Mouse (Mus musculus) cerebellum, adult 8-10 months (tissue): ENCODE data around the gene Abhd12.

Source experiments
- DNase-seq: peaks from one replicate; pipeline ENCODE4 v3.0.0; 2022

Abhd12 gene

GRCm38 (mm10) chr2:150847436-150847995, 57.0 kb downstream of the Abhd12 start:
- DNase-seq: no peak

- DNase-seq: no peak
These were observed 59.7 kb downstream of the Abhd12 start for GRCm38 (mm10) chr2:150844798-150845197.

DNA sequence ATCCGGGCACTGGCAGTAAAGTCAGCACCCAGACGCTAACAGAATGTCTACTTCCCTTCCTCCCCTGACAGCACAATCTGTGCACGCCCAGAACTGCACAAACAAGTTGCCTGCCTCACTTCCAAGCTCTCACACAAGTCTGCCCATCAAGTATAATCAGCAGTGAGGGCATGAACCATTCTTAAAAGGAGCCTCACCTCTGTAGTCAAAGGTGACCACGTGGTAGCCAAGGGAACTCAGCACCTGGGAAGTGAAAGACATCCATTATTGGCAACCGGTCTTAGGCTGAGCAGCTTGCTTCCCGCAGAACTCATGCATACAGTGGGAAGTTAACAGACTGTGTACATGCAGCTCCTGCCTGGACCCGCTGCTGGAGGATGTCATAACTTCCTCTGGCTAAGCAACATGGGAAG, 62.5 kb downstream of the Abhd12 start:
- no peak for DNase-seq

DNA sequence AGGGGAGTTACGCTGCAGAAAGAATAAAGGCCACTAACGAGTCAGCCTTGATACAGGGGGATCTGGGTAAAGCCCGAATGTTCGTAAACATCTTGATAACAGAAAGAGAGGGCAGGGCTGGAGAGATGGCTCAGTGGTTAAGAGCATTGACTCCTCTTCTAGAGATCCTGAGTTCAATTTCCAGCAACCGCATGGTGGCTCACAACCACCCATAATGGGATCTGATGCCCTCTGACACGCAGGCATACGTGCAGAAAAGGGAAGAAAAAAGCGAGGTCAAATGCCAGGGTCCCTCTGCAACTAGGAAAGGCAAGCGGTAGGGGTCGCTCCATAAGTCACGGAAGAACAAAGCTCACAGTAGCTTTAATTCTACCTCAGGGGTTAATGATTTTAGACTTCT, 63.4 kb downstream of the Abhd12 start:
- no peak for DNase-seq

- no peak for DNase-seq
These were observed 64.7 kb downstream of the Abhd12 start for GRCm38 (mm10) chr2:150839686-150840471.

DNA sequence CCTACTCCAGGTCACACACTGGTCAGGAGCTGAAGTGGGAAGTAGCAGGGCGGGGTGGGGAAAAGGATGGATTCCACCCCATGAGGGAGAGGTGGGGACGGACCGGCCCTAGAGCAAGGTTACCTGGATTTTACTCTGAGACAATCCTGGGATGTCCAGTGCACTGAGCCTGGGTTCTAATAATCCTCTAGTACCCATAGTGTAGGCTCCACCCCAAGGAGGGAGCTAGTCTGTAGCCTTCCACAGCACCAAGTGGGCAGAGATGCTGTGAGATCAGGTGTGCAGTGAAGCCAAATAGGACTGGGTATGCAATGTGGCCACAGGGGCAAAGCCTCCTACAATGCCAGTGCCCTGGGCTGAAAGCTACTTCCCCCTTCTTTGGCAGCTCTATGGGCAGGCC, 66.8 kb downstream of the Abhd12 start:
- DNase-seq: no peak

GRCm38 (mm10) chr2:150836906-150837305, 67.6 kb downstream of the Abhd12 start:
- no peak for DNase-seq

DNA sequence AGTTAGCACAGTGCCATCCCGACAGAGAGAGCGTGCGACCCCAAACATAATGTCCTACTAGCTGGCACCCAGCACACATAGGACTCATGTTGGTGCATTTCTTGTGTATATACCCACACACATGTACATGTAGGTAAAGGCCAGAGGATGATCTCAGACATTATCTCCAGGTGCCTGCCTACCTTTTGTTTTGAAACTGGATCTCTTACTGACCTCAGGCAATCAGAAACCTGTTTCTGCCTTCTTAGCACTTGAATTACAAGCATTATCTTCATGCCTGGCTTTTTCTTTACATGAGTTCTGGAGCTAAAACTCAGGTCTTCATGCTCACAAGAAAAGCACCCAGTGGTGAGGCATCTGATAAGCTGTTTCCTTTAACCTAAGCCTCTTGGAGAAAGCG, 68.6 kb downstream of the Abhd12 start:
- DNase-seq: no peak

GRCm38 (mm10) chr2:150834616-150835015, 69.9 kb downstream of the Abhd12 start:
- DNase-seq: no peak

- DNase-seq: peak; percentile 48
These were observed 72.5 kb downstream of the Abhd12 start for GRCm38 (mm10) chr2:150832029-150832428.

DNA sequence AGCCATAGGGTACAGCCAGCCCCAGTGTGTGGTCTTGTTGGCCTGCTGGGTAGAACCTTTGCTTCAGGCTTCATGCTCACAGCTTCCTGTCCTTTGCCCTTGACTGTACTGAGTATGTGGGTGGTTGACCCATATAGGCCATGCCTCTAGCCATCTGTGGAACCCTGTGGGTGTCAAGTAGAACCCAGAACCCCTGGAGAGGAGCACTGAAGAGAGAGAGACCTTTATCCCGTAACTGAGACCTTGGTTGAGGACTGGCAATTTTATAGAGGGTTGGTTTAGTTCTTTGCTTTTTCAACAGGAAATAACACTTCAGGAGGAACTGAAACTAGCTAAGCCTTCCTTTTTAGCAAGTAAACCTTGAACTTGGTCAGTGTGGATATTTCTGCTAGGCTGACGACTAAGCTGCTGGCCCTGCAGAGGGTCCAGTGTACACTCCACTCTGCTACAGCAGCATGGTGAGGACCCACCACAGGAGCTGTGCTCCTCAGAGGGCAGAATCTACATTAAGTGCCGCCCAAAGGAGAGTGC, 73.6 kb downstream of the Abhd12 start:
- DNase-seq: no peak

- no peak for DNase-seq
These were observed 74.5 kb downstream of the Abhd12 start for GRCm38 (mm10) chr2:150830011-150830410.

DNA sequence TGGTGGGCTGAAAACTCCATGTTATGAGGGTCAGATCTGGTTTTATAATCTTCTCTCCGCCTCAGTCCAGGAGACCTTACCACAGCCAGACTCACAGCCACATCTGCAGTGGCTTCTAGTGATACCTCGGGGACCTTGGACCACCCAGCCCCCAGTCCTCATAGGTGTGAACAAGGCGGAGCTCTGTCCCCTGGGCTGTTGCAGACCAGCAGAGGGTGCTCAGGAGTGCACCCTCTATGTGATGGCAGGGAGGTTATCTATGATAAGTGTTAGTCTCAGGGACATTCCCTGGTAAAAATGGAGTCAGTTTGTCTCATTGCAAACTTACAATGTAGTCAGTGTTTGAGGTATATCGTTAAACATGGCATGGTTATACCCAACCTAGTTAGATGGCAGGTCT, 75.9 kb downstream of the Abhd12 start:
- DNase-seq: no peak

DNA sequence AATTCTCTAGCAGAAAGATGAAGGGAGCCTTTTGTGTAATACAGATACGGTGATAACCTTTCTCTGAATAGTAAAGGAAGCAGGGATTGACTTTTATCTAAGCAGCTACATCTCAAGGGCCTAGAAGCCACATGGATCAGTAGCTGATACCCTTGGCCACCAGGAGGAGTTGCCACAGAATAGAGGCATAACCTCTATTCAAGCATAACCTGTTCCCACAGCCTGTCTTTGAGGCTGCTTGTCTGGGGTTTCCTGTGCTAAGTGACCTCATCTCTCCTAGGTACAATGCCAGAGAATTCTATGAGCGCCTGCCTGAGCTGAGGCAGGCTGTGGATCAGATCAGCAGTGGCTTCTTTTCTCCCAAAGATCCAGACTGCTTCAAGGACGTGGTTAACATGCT, 76.4 kb downstream of the Abhd12 start:
- no peak for DNase-seq

DNA sequence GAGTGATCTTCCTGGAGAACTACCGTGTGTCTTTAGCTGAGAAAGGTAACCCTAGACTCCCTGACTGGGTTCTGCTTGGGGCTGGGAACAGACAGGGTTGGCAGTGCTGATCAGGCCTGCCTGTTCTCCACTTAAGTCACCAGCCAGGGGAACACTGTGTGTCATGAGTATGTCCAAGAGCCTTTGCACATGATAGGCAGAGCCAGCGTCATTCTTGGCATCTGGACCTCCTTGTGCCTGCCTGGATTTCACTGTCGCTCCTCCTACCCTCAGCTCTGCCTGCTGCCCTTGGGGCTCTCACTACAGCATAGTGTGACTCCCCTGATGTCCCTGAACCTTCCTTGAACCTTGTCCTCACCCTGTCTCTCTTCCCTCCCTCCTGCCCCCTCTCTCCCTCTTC, 78.1 kb downstream of the Abhd12 start:
- no peak for DNase-seq

GRCm38 (mm10) chr2:150822987-150823386, 81.6 kb downstream of the Abhd12 start:
- no peak for DNase-seq

GRCm38 (mm10) chr2:150820720-150821119, 83.8 kb downstream of the Abhd12 start:
- DNase-seq: no peak

DNA sequence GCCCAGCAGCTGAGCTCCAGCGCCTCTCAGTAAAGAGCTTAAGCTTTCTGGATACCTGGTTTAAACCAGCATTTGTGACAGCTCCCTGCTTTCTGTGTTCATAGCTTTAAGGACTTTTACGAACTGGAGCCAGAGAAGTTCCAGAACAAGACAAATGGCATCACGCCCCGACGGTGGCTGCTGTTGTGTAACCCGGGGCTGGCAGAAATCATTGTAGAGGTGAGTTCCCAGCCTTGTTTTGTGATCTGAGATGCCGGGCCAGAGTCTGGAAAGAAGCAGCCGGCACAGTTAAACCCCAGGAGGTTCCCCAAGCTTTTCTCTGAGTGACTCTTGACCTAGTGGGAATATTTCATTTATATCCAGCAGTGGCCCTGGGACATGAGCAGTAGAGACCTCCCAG, 85.8 kb downstream of the Abhd12 start:
- DNase-seq: no peak

GRCm38 (mm10) chr2:150816676-150817402, 87.7 kb downstream of the Abhd12 start:
- peak; percentile 61 for DNase-seq

DNA sequence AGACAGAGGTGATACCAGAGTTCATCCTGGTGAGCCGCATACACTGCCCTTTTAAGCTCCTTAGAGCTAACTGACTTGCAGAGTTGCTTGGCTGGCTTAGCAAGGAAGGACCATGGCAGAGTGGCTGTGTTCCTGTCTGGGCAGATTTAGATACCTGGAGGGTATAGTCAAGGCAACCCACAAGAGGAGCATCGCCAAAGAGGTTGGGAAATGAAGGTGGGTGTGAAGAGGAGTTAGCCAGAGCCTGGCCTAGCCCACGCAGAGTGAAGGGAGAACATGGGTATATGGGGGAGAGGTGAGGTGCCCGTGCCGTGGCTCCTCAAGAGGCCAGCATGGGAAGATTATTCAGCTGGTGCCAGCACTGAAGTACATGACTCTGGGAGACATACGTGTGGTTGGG, 91.7 kb downstream of the Abhd12 start:
- no peak for DNase-seq

DNA sequence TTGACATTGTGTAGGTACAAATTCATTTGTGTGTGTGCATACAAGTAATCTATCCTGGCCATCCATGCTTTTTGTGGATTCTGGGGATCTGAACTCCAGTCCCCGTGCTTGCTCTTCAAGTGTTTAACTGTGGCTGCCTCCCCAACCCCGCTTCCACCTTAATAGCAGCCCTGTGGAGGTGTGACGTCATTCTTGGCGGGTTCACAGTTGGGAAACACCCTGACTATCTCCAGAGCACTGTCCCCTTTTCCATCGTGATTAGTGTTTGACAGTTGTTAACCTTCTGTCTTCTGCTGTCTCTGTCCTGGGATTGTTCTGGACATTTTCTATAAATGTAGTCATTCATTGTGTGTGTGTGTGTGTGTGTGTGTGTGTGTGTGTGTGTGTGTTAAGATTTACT, 93.9 kb downstream of the Abhd12 start:
- DNase-seq: no peak

DNA sequence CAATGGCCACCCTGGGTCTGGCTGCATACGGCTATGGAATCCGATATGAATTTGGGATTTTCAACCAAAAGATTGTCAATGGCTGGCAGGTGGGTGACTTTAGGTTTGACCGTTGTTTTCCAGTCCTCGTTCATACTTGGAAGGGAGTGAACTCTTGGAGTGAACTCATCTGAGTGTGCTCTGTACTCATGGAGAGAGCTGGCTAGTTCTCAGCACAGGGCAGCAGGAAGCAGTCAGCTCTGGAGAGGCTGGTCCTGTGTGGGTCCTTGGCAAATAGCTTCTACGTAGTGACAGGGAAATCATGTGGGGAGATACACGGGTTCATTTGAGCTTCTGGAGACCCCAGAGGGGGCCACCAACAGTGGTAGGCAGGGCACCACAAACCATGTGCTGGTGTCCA, 95.7 kb downstream of the Abhd12 start:
- DNase-seq: no peak

DNA sequence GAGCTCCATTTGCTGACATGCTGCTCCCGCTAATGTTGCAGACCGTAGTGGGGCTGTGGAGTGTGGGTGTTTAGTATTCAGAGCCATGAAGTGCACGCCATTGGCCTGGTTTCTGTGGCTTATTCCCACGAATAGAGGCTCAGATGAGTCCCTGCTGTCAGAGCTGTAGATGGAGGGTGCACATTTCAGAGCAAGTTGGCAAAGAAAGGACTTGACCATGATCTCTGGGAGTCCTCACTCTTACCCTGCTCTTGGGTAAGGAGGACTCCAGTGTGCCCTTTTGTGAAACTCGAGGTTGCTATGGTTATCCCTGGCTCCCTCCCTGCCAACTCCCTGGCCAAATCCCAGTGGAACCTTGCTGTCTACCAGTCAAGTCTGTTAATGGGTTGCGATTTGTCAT, 96.2 kb downstream of the Abhd12 start:
- DNase-seq: no peak

GRCm38 (mm10) chr2:150803035-150803434, 101.5 kb downstream of the Abhd12 start:
- no peak for DNase-seq
